Mouse (Mus musculus) splenic B cell, adult 2 months (primary cell): ENCODE measurements around the gene Rasgrp2.

Experiments
- DNase-seq: peaks from one replicate; pipeline ENCODE4 v3.0.0-alpha.2; 2011; ENCODE audit warnings: low read depth, low spot score
- H3K27me3 ChIP-seq: 2 replicates; pipeline ENCODE4 v1.6.1; 2012; ENCODE audit warnings: mild to moderate bottlenecking, low read length, moderate library complexity, mixed read lengths; ENCODE audit not compliant: control insufficient read depth, poor library complexity, insufficient read depth, severe bottlenecking
- H3K36me3 ChIP-seq: 2 replicates; pipeline ENCODE4 v1.6.1; 2012; ENCODE audit warnings: mild to moderate bottlenecking, low read length, moderate library complexity, mixed read lengths; ENCODE audit not compliant: control insufficient read depth, poor library complexity, insufficient read depth, severe bottlenecking

Gene Rasgrp2

GRCm38 (mm10) chr19:6389803-6390202, 9.3 kb upstream of the Rasgrp2 start:
- DNase-seq, result peak; percentile 64
- H3K27me3 ChIP-seq, result no peaks in the 10 kb centered on the region

DNA sequence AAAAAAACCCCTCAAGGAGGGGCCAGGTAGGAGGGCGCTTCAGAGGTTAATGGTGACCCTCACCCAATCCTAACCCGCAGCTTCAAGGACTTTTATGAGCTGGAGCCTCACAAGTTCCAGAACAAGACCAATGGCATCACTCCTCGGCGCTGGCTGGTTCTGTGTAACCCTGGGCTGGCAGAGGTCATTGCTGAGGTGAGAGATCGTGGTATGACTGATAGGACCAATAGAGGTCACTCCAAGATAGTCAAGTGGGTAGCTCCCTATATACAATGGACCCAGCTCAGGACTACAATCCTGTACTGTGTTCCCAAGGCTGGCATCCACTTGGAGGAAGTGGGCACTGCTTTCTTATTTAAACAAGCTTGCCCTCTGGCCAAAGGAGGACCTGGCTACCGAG, 8.9 kb upstream of the Rasgrp2 start:
- Histone ChIP-seq H3K27me3 (no peaks in the 10 kb centered on the region), H3K36me3 (no peaks in the 10 kb centered on the region)
- no peak for DNase-seq

More at GRCm38 (mm10) chr19:6389803-6390202, 9.3 kb upstream of the Rasgrp2 start:
- H3K36me3 ChIP-seq, result no peaks in the 10 kb centered on the region

GRCm38 (mm10) chr19:6392743-6393393, 6.3 kb upstream of the Rasgrp2 start:
- Histone ChIP-seq H3K36me3 (no peaks in the 10 kb centered on the region), H3K27me3 (no peaks in the 10 kb centered on the region)
- DNase-seq, result peak; percentile 48

DNA sequence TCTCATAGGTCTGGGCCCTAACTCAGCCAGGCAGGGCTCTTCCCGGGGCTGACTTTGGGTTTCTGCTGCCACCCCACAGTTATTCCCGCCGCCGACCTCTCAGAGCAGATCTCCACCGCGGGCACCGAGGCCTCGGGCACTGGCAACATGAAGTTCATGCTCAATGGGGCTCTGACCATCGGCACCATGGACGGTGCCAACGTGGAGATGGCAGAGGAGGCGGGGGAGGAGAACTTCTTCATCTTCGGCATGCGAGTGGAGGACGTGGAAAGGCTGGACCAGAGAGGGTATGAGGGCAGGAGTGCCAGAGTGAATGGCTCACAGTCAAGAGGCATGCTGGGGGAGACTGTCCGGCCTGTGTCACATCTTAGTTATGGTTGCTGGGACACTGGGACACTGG, 5.5 kb upstream of the Rasgrp2 start:
- Histone ChIP-seq H3K27me3 (no peaks in the 10 kb centered on the region), H3K36me3 (no peaks in the 10 kb centered on the region)
- no peak for DNase-seq

GRCm38 (mm10) chr19:6396237-6396636, 2.9 kb upstream of the Rasgrp2 start:
- Histone ChIP-seq H3K36me3 (no peaks in the 10 kb centered on the region), H3K27me3 (no peaks in the 10 kb centered on the region)
- DNase-seq, result no peak

GRCm38 (mm10) chr19:6397582-6398249, 1.4 kb upstream of the Rasgrp2 start:
- Histone ChIP-seq H3K36me3 (peaks cover 4% of the 10 kb centered on the region), H3K27me3 (no peaks in the 10 kb centered on the region)
- DNase-seq, result no peak

DNA sequence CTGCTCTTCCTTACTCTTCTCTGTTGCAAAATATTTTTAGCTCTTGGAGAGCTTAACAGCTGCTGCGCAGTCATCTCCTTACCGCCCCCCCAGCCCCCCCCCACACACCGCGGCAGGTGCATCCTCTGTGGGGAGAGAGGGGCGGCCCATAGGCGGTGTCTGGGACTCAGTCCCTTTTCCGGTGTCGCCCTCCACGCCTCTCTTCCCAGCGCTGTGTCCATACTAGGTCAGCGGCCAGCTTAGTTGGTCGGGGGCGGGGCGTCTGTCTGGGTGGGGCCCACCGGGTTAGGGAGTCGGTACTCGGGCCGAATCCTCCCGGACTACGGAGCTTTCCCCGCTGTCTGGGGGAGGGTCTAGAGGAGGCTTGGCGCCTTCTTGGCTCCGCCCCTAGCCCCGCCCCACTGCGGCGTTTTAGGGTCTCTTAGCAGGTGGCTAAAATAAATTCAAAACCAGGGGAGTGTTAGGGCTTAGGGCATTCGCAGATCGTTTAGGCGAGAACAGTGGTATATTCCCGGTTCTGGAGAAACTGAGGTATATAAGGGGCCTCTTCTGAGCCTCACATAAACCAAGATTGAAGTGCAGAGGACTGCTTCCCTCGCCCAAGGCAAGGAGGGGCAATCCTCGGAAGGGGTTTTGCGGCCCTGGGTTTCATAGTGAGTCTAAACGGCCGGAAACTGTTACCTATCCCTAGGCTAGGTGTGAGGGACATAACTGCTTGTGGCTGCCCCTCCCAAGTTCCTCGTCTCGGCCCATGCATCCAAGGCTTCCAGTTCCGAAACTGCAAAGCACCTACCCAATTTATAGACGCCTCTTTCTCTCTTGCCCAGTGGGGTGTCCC, 474 bp upstream of the Rasgrp2 start:
- H3K36me3 ChIP-seq, result peaks cover 11% of the 10 kb centered on the region
- H3K27me3 ChIP-seq, result no peaks in the 10 kb centered on the region
- peak; percentile 74 for DNase-seq

- Histone ChIP-seq H3K36me3 (peaks cover 16% of the 10 kb centered on the region), H3K27me3 (no peaks in the 10 kb centered on the region)
- peak; percentile 76 for DNase-seq
These were observed 1.3 kb downstream of the Rasgrp2 start for GRCm38 (mm10) chr19:6400096-6401086.

- DNase-seq, result peak; percentile 81
- Histone ChIP-seq H3K36me3 (peaks cover 16% of the 10 kb centered on the region), H3K27me3 (no peaks in the 10 kb centered on the region)
These were observed 2.1 kb downstream of the Rasgrp2 start for GRCm38 (mm10) chr19:6401131-6401815.

DNA sequence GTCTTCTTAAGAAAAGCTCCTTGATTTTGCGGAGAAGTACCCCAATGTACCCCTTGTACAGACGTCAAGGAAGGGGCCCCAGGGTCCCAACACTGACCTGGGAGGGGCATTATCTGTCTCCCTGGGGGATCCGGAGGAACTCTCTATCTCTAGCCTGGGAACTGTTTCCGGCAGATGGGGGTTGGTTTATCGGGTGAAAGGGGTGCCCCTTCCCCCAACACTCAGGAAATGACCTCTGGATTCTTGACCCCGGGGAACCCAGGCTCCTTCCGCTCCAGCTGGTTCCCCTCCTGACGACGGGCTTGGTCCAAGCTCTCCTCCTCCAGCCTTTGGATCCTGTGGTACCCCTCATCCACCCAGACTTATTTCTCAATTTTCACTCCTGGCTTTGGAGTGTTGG, 2.8 kb downstream of the Rasgrp2 start:
- no peak for DNase-seq
- no peaks in the 10 kb centered on the region for H3K27me3 ChIP-seq
- H3K36me3 ChIP-seq, result peaks cover 16% of the 10 kb centered on the region

DNA sequence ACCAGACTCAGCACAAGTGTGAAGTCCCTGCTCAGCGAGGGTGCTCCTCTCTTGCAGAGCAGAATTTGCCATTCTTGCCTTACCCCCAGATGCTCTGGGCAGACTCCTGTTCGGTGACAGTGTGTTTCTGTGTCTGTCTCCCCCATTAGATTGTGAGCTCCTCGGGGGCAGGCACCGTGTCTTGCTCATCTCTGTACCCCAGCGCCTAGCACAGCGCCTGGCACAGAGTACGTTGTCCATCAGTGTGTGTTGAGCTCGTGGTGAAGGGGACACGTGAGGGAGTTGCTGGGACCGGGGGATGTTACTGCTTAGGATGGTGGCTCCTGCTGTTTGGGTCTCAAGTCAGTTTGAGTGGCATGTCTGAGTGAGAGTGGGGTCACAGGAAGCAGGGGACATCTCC, 4.7 kb downstream of the Rasgrp2 start:
- Histone ChIP-seq H3K27me3 (no peaks in the 10 kb centered on the region), H3K36me3 (peaks cover 18% of the 10 kb centered on the region)
- no peak for DNase-seq

GRCm38 (mm10) chr19:6405433-6405832, 6.3 kb downstream of the Rasgrp2 start:
- Histone ChIP-seq H3K36me3 (peaks cover 22% of the 10 kb centered on the region), H3K27me3 (no peaks in the 10 kb centered on the region)
- DNase-seq, result no peak

GRCm38 (mm10) chr19:6407109-6407508, 8.0 kb downstream of the Rasgrp2 start:
- peaks cover 22% of the 10 kb centered on the region for H3K36me3 ChIP-seq
- H3K27me3 ChIP-seq, result no peaks in the 10 kb centered on the region
- DNase-seq, result no peak
